Mouse (Mus musculus): ENCODE results near the gene Itpkb. TPM values are rescaled to one million over a fixed set of nuclear protein-coding genes. Genes with fewer than 3 reads are reported as not detected.

Itpkb gene
- polyA plus RNA-seq, 1 experiment from 2014 or later: 3.4 TPM

GRCm38 (mm10) chr1:180460721-180461120 lies 130.4 kb downstream of the Itpkb start:
- H3K9ac ChIP-seq (replicated peaks; ENCODE audit: low read length): no peak overlapping the region
- no peaks in the 10 kb centered on the region for H3K36me3 ChIP-seq (replicated peaks; ENCODE audit: control insufficient read depth, insufficient read depth, low read depth, low read length)
- no peaks in the 10 kb centered on the region for H3K9me3 ChIP-seq (replicated peaks; ENCODE audit: control insufficient read depth, low read length)
- WGBS: 42% methylated on average over 5 of the region's 5 CpGs
- ATAC-seq (replicated peaks; ENCODE audit: insufficient number of reproducible peaks, low FRiP score, low TSS enrichment, low read depth) (no peak), DNase-seq (ENCODE audit: low spot score) (no peak)
- no peak overlapping the region for H3K4me2 ChIP-seq (ENCODE audit: low read depth, low read length)
- no peaks in the 10 kb centered on the region for H3K27me3 ChIP-seq (ENCODE audit: control insufficient read depth, insufficient read depth, low read length)
- 0 out of 2 replicates have a peak, but pooled peaks cover 4% of the 10 kb centered on the region for H3K4me1 ChIP-seq (ENCODE audit: control insufficient read depth, insufficient read depth, low read length)
- H3K4me3 ChIP-seq (ENCODE audit: low read depth, low read length): no peak overlapping the region
- H3K27ac ChIP-seq (replicated peaks; ENCODE audit: low read depth, low read length): no peak overlapping the region

GRCm38 (mm10) chr1:180462396-180462795 lies 132.1 kb downstream of the Itpkb start:
- Histone ChIP-seq H3K9me3 (replicated peaks; ENCODE audit: control insufficient read depth, low read length) (no peaks in the 10 kb centered on the region), H3K27ac (replicated peaks; ENCODE audit: low read depth, low read length) (no peak overlapping the region), H3K4me1 (ENCODE audit: control insufficient read depth, insufficient read depth, low read length) (0 out of 2 replicates have a peak, but pooled peaks cover 4% of the 10 kb centered on the region), H3K36me3 (replicated peaks; ENCODE audit: control insufficient read depth, insufficient read depth, low read depth, low read length) (no peaks in the 10 kb centered on the region), H3K4me2 (ENCODE audit: low read depth, low read length) (no peak overlapping the region), H3K9ac (replicated peaks; ENCODE audit: low read length) (no peak overlapping the region), H3K27me3 (ENCODE audit: control insufficient read depth, insufficient read depth, low read length) (no peaks in the 10 kb centered on the region), H3K4me3 (ENCODE audit: low read depth, low read length) (no peak overlapping the region)
- 90% methylated on average over 5 of the region's 5 CpGs for WGBS
- DNase-seq (ENCODE audit: low spot score) (no peak), ATAC-seq (replicated peaks; ENCODE audit: insufficient number of reproducible peaks, low FRiP score, low TSS enrichment, low read depth) (no peak)

DNA sequence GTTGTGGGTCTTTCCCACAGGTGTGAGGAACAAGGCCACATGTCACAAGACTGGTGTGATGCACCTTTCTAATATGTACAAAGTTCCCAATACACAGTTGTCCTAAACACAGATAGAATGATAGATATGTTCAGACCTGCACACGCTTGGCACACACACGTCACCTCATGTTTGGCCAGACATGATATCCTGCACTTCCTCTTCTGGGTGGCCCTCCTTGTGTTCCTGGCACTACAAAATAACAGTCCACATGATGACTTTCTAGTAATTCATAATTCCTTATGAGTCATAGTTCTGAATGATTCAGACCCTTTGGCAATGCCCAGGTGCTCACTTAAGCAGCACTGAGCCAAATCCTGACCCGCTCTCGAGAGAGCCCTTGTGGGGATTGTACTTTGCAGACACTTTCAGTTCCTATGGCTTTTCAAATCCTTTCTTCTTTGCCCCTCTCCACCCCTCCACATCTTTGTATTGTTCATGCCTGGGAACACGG lies 132.7 kb downstream of the Itpkb start:
- DNase-seq (ENCODE audit: low spot score) (no peak), ATAC-seq (replicated peaks; ENCODE audit: insufficient number of reproducible peaks, low FRiP score, low TSS enrichment, low read depth) (no peak)
- H3K27ac ChIP-seq (replicated peaks; ENCODE audit: low read depth, low read length): no peak overlapping the region
- no peak overlapping the region for H3K4me3 ChIP-seq (ENCODE audit: low read depth, low read length)
- 88% methylated on average over 5 of the region's 5 CpGs for WGBS
- no peaks in the 10 kb centered on the region for H3K9me3 ChIP-seq (replicated peaks; ENCODE audit: control insufficient read depth, low read length)
- H3K4me2 ChIP-seq (ENCODE audit: low read depth, low read length): no peak overlapping the region
- no peaks in the 10 kb centered on the region for H3K36me3 ChIP-seq (replicated peaks; ENCODE audit: control insufficient read depth, insufficient read depth, low read depth, low read length)
- no peak overlapping the region for H3K9ac ChIP-seq (replicated peaks; ENCODE audit: low read length)
- H3K4me1 ChIP-seq (ENCODE audit: control insufficient read depth, insufficient read depth, low read length): 0 out of 2 replicates have a peak, but pooled peaks cover 3% of the 10 kb centered on the region
- H3K27me3 ChIP-seq (ENCODE audit: control insufficient read depth, insufficient read depth, low read length): no peaks in the 10 kb centered on the region

- Histone ChIP-seq H3K4me3 (ENCODE audit: low read depth, low read length) (no peak overlapping the region), H3K27ac (replicated peaks; ENCODE audit: low read depth, low read length) (no peak overlapping the region), H3K27me3 (ENCODE audit: control insufficient read depth, insufficient read depth, low read length) (no peaks in the 10 kb centered on the region), H3K9me3 (replicated peaks; ENCODE audit: control insufficient read depth, low read length) (no peaks in the 10 kb centered on the region), H3K4me1 (ENCODE audit: control insufficient read depth, insufficient read depth, low read length) (no peaks in the 10 kb centered on the region), H3K36me3 (replicated peaks; ENCODE audit: control insufficient read depth, insufficient read depth, low read depth, low read length) (no peaks in the 10 kb centered on the region), H3K9ac (replicated peaks; ENCODE audit: low read length) (no peak overlapping the region), H3K4me2 (ENCODE audit: low read depth, low read length) (no peak overlapping the region)
- ATAC-seq (replicated peaks; ENCODE audit: insufficient number of reproducible peaks, low FRiP score, low TSS enrichment, low read depth): no peak
- 78% methylated on average over 5 of the region's 5 CpGs for WGBS
- no peak for DNase-seq (ENCODE audit: low spot score)
Measured at GRCm38 (mm10) chr1:180464357-180464756, 134.1 kb downstream of the Itpkb start.

DNA sequence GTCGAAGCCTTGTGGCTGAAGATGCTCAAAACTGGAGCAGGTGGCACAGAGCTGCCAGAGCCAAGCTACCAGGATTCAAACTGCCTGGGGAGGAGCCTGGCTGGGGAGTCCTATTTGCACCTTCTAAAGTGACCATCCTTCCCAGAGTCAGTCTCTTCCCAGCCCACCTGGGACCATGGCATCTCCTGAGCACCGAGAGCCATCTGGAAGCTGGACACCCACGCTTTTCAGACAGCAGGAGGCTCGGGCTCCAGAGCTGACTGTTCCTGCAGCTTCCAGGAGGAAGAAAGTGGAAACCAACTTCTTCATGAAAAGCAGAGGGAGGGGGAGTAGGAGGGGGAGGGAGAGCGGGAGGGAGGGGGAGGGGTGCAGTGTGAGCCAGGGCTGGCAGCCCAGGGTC lies 135.3 kb downstream of the Itpkb start:
- ATAC-seq (replicated peaks; ENCODE audit: insufficient number of reproducible peaks, low FRiP score, low TSS enrichment, low read depth) (no peak), DNase-seq (ENCODE audit: low spot score) (no peak)
- Histone ChIP-seq H3K4me2 (ENCODE audit: low read depth, low read length) (no peak overlapping the region), H3K36me3 (replicated peaks; ENCODE audit: control insufficient read depth, insufficient read depth, low read depth, low read length) (no peaks in the 10 kb centered on the region), H3K9ac (replicated peaks; ENCODE audit: low read length) (no peak overlapping the region), H3K4me1 (ENCODE audit: control insufficient read depth, insufficient read depth, low read length) (no peaks in the 10 kb centered on the region), H3K27me3 (ENCODE audit: control insufficient read depth, insufficient read depth, low read length) (no peaks in the 10 kb centered on the region), H3K27ac (replicated peaks; ENCODE audit: low read depth, low read length) (no peak overlapping the region), H3K9me3 (replicated peaks; ENCODE audit: control insufficient read depth, low read length) (no peaks in the 10 kb centered on the region), H3K4me3 (ENCODE audit: low read depth, low read length) (no peak overlapping the region)
- 68% methylated on average over 5 of the region's 5 CpGs for WGBS

- ATAC-seq (replicated peaks; ENCODE audit: insufficient number of reproducible peaks, low FRiP score, low TSS enrichment, low read depth) (no peak), DNase-seq (ENCODE audit: low spot score) (no peak)
- no peak overlapping the region for H3K9ac ChIP-seq (replicated peaks; ENCODE audit: low read length)
- H3K36me3 ChIP-seq (replicated peaks; ENCODE audit: control insufficient read depth, insufficient read depth, low read depth, low read length): no peaks in the 10 kb centered on the region
- H3K27me3 ChIP-seq (ENCODE audit: control insufficient read depth, insufficient read depth, low read length): no peaks in the 10 kb centered on the region
- WGBS: 89% methylated on average over 4 of the region's 4 CpGs
- H3K4me2 ChIP-seq (ENCODE audit: low read depth, low read length): no peak overlapping the region
- no peaks in the 10 kb centered on the region for H3K9me3 ChIP-seq (replicated peaks; ENCODE audit: control insufficient read depth, low read length)
- H3K27ac ChIP-seq (replicated peaks; ENCODE audit: low read depth, low read length): no peak overlapping the region
- H3K4me1 ChIP-seq (ENCODE audit: control insufficient read depth, insufficient read depth, low read length): no peaks in the 10 kb centered on the region
- no peak overlapping the region for H3K4me3 ChIP-seq (ENCODE audit: low read depth, low read length)
Measured at GRCm38 (mm10) chr1:180468004-180468403, 137.7 kb downstream of the Itpkb start.

DNA sequence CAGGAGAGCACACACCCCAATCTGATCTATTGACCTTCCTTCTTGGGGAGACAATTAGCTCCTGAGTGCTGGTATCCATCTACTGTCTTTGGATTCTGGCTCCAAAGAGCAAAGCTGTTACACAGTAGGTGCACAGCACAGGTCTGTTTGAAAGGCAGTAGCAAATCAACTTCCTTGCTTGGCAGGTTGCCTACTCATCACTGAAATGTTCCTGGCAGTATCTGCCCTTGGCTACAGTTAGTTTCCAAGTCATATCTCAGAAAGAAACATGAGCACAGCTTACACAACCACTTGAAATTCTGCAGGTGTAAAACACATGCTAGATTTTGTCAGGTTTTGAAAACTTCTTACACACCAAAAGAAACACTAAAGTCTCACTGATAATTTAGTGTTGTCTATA lies 143.3 kb downstream of the Itpkb start:
- DNase-seq (ENCODE audit: low spot score): no peak
- no peaks in the 10 kb centered on the region for H3K4me1 ChIP-seq (ENCODE audit: control insufficient read depth, insufficient read depth, low read length)
- no peak overlapping the region for H3K27ac ChIP-seq (replicated peaks; ENCODE audit: low read depth, low read length)
- no peak overlapping the region for H3K9ac ChIP-seq (replicated peaks; ENCODE audit: low read length)
- H3K27me3 ChIP-seq (ENCODE audit: control insufficient read depth, insufficient read depth, low read length): no peaks in the 10 kb centered on the region
- ATAC-seq (replicated peaks; ENCODE audit: insufficient number of reproducible peaks, low FRiP score, low TSS enrichment, low read depth): no peak
- H3K4me3 ChIP-seq (ENCODE audit: low read depth, low read length): no peak overlapping the region
- no peaks in the 10 kb centered on the region for H3K36me3 ChIP-seq (replicated peaks; ENCODE audit: control insufficient read depth, insufficient read depth, low read depth, low read length)
- no peaks in the 10 kb centered on the region for H3K9me3 ChIP-seq (replicated peaks; ENCODE audit: control insufficient read depth, low read length)
- H3K4me2 ChIP-seq (ENCODE audit: low read depth, low read length): no peak overlapping the region

Measured in embryonic facial prominence, embryonic 11.5 days (tissue).